Mouse (Mus musculus) limb, embryonic 12.5 days (tissue): ENCODE measurements around the gene Serpina3i. TPM values are rescaled to one million over a fixed set of nuclear protein-coding genes. Genes with fewer than 3 reads are reported as not detected.

Source experiments
- ATAC-seq: fragments of 200-750 bp; cut with Nextera tagmentation; 2 replicates; pipeline ENCODE4 v1.8.0; 2017; ENCODE audit warnings: low read depth, moderate TSS enrichment; ENCODE audit not compliant: insufficient number of reproducible peaks, insufficient read depth, low FRiP score, low TSS enrichment
- H3K27ac ChIP-seq: fragments of 300-500 bp; sonication (generic); 2 replicates; pipeline ENCODE4 v1.5.1; 2016; ENCODE audit warnings: mild to moderate bottlenecking, moderate library complexity
- H3K27me3 ChIP-seq: fragments of 300-500 bp; sonication (generic); 2 replicates; pipeline ENCODE4 v1.6.1; 2016; ENCODE audit warnings: mild to moderate bottlenecking, moderate library complexity
- H3K36me3 ChIP-seq: fragments of 300-500 bp; sonication (generic); 2 replicates; pipeline ENCODE4 v1.6.1; 2016; ENCODE audit warnings: mild to moderate bottlenecking, moderate library complexity
- H3K4me1 ChIP-seq: fragments of 300-500 bp; sonication (generic); replicated peaks from 2 replicates; pipeline ENCODE4 v1.6.1; 2016
- H3K4me2 ChIP-seq: fragments of 300-500 bp; sonication (generic); 2 replicates; pipeline ENCODE4 v1.6.1; 2016; ENCODE audit warnings: mild to moderate bottlenecking, moderate library complexity
- H3K4me3 ChIP-seq: fragments of 300-500 bp; sonication (generic); replicated peaks from 2 replicates; pipeline ENCODE4 v1.5.1; 2016; ENCODE audit warnings: mild to moderate bottlenecking
- H3K9ac ChIP-seq: fragments of 300-500 bp; sonication (generic); replicated peaks from 2 replicates; pipeline ENCODE4 v1.6.1; 2016; ENCODE audit warnings: mild to moderate bottlenecking, moderate library complexity
- H3K9me3 ChIP-seq: fragments of 300-500 bp; sonication (generic); 2 replicates; pipeline ENCODE4 v1.6.1; 2016; ENCODE audit warnings: mild to moderate bottlenecking, moderate library complexity
- whole genome bisulfite sequencing: fragments of 180-500 bp; shearing (Covaris S2); methylation state at CpG from one replicate; pipeline ENCODE4 v1.1.7; 2016; 5-methylcytosine and 5-hydroxymethylcytosine counted together
- polyA plus RNA-seq: library from polyadenylated mRNA; unstranded; fragments of >200 nt; fragmentation: Nextera tagmentation; extraction: Ambion mirVana; gene quantifications from 2 replicates; pipeline ENCODE4 v1.2.1, GENCODE M21; 2016

Serpina3i gene
- polyA plus RNA-seq, 1 experiment from 2014 or later: 0.21 TPM

- 77% methylated on average over 1 of the region's 1 CpGs for WGBS
- H3K4me1 ChIP-seq: no peaks in the 10 kb centered on the region
- H3K4me2 ChIP-seq: no peak overlapping the region
- no peaks in the 10 kb centered on the region for H3K9me3 ChIP-seq
- H3K4me3 ChIP-seq: no peak overlapping the region
- no peaks in the 10 kb centered on the region for H3K36me3 ChIP-seq
- H3K27me3 ChIP-seq: no peaks in the 10 kb centered on the region
- no peak overlapping the region for H3K9ac ChIP-seq
- ATAC-seq: no peak
- no peak overlapping the region for H3K27ac ChIP-seq
Measured at GRCm38 (mm10) chr12:104245092-104245491, 17.8 kb upstream of the Serpina3i start.

DNA sequence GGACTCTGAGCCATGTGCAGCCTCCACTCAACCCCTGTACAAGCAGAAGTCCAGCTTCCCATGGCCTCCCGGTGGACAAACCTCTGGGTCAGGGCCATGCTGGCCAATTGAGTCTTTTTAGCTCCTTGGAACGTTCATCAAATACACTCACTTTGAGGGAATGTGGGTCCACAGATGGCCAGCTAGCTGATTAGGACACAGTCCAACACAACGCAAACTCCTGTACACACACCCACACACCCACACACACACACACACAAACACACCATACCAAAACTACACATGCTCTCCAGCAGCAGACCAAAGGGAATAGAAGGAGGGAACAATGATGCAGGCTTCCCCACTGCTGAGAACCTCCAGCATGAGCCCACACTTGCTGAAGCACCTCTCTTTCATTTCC is 17.3 kb upstream of the Serpina3i start:
- Histone ChIP-seq H3K4me2 (no peak overlapping the region), H3K9me3 (no peaks in the 10 kb centered on the region), H3K27me3 (no peaks in the 10 kb centered on the region), H3K36me3 (no peaks in the 10 kb centered on the region), H3K4me1 (no peaks in the 10 kb centered on the region), H3K27ac (no peak overlapping the region), H3K9ac (no peak overlapping the region), H3K4me3 (no peak overlapping the region)
- 77% methylated on average over 3 of the region's 3 CpGs for WGBS
- no peak for ATAC-seq

DNA sequence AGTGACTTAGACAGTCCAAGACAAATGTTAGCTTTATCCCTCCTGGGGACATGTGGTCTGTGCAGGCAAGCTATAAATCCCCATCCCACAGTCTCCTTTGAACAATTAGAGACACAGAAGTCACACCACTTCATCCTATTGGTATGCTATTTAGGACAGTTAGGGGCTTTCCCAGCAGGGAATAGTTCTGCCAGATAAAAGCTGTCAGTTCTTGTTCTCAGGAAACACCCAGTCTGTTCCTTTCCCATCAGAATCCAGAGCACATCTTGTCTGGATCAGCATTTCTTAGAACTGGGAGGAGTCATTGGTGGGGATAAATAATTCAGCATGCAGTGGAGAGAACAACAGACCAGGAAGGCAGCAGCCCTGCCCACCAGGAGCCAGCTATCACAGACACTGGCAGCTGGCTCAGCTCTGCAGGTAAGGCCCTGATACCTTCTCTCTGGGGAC is 15.3 kb upstream of the Serpina3i start:
- Histone ChIP-seq H3K9ac (no peak overlapping the region), H3K4me2 (no peak overlapping the region), H3K36me3 (no peaks in the 10 kb centered on the region), H3K4me3 (no peak overlapping the region), H3K27me3 (no peaks in the 10 kb centered on the region), H3K4me1 (no peaks in the 10 kb centered on the region), H3K27ac (no peak overlapping the region), H3K9me3 (no peaks in the 10 kb centered on the region)
- peak; percentile 56; the same call in 1 of the 2 replicates for ATAC-seq

- ATAC-seq: no peak
- no peaks in the 10 kb centered on the region for H3K4me1 ChIP-seq
- H3K9me3 ChIP-seq: no peaks in the 10 kb centered on the region
- no peaks in the 10 kb centered on the region for H3K27me3 ChIP-seq
- H3K9ac ChIP-seq: no peak overlapping the region
- H3K27ac ChIP-seq: no peak overlapping the region
- WGBS: 68% methylated on average over 3 of the region's 3 CpGs
- H3K4me3 ChIP-seq: no peak overlapping the region
- H3K4me2 ChIP-seq: no peak overlapping the region
- H3K36me3 ChIP-seq: no peaks in the 10 kb centered on the region
Measured at GRCm38 (mm10) chr12:104248231-104248630, 14.7 kb upstream of the Serpina3i start.

GRCm38 (mm10) chr12:104261041-104261440 is 1.9 kb upstream of the Serpina3i start:
- whole genome bisulfite sequencing: 32% methylated on average over 3 of the region's 3 CpGs
- Histone ChIP-seq H3K27ac (no peak overlapping the region), H3K27me3 (no peaks in the 10 kb centered on the region), H3K4me1 (peaks cover 8% of the 10 kb centered on the region; the same call in 1 of the 2 replicates), H3K4me2 (no peak overlapping the region), H3K36me3 (no peaks in the 10 kb centered on the region), H3K4me3 (no peak overlapping the region), H3K9ac (no peak overlapping the region), H3K9me3 (no peaks in the 10 kb centered on the region)
- no peak for ATAC-seq

DNA sequence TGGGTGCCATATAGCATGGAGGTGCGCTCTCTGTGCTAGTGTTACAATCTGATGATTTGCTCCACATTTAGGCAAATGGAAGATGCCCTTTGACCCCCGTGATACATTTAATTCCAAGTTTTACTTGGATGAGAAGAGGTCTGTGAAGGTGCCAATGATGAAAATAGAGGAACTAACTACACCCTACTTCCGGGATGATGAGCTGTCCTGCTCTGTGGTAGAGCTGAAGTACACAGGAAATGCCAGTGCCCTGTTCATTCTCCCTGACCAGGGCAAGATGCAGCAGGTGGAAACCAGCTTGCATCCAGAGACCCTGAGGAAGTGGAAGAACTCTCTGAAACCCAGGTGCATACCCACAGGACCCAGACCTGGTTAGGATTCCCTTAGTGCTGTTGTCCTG is 3.5 kb downstream of the Serpina3i start:
- ATAC-seq: no peak
- no peak overlapping the region for H3K27ac ChIP-seq

GRCm38 (mm10) chr12:104278216-104279055 is 15.5 kb downstream of the Serpina3i start:
- ATAC-seq: 0 out of 2 replicates have a peak, but pooled peaks have one; percentile 4
- Histone ChIP-seq H3K27ac (0 out of 2 replicates have a peak overlapping the region, but pooled peaks have one; percentile 7), H3K9ac (no peak overlapping the region), H3K4me2 (no peak overlapping the region), H3K4me3 (no peak overlapping the region), H3K27me3 (no peaks in the 10 kb centered on the region), H3K9me3 (no peaks in the 10 kb centered on the region), H3K4me1 (peaks cover 15% of the 10 kb centered on the region), H3K36me3 (no peaks in the 10 kb centered on the region)
- WGBS: 77% methylated on average over 18 of the region's 18 CpGs

More for the DNA sequence above, 3.5 kb downstream of the Serpina3i start:
- Histone ChIP-seq H3K9ac (no peak overlapping the region), H3K27me3 (no peaks in the 10 kb centered on the region), H3K4me2 (no peak overlapping the region), H3K4me3 (no peak overlapping the region), H3K4me1 (peaks cover 8% of the 10 kb centered on the region; the same call in 1 of the 2 replicates), H3K9me3 (no peaks in the 10 kb centered on the region), H3K36me3 (no peaks in the 10 kb centered on the region)
- WGBS: 73% methylated on average over 3 of the region's 3 CpGs

- H3K4me1 ChIP-seq: peaks cover 15% of the 10 kb centered on the region
- H3K36me3 ChIP-seq: no peaks in the 10 kb centered on the region
- no peak overlapping the region for H3K4me3 ChIP-seq
- H3K9ac ChIP-seq: no peak overlapping the region
- no peaks in the 10 kb centered on the region for H3K9me3 ChIP-seq
- no peak overlapping the region for H3K4me2 ChIP-seq
- peak; percentile 56; the same call in 1 of the 2 replicates for ATAC-seq
- H3K27me3 ChIP-seq: no peaks in the 10 kb centered on the region
- H3K27ac ChIP-seq: 0 out of 2 replicates have a peak overlapping the region, but pooled peaks have one; percentile 7
- WGBS: 1% methylated on average over 3 of the region's 3 CpGs
Measured at GRCm38 (mm10) chr12:104279056-104279435, 16.1 kb downstream of the Serpina3i start.

DNA sequence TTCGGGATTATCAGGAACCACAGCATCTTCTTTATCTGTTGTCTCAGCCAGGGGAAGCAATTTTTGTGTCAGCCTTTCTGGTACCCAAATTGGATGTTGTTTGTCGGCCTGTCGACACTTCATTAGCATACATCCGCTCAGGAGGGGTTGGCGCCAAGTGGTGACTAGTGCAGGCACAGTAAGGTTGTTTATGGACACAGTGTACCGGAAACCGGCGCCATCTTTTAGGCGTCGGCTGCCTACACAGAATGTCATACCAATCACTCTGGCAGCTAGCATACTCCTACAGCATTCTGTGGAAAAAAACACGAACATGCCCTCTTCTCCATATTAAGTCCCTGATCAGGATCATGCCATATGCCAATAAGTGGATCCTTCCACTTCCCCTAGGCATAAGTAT is 20.5 kb downstream of the Serpina3i start:
- Histone ChIP-seq H3K9ac (no peak overlapping the region), H3K27ac (no peak overlapping the region), H3K27me3 (no peaks in the 10 kb centered on the region), H3K36me3 (no peaks in the 10 kb centered on the region), H3K4me2 (no peak overlapping the region), H3K9me3 (no peaks in the 10 kb centered on the region), H3K4me3 (no peak overlapping the region), H3K4me1 (peaks cover 10% of the 10 kb centered on the region)
- ATAC-seq: no peak
- 89% methylated on average over 11 of the region's 11 CpGs for WGBS

GRCm38 (mm10) chr12:104288336-104288735 is 25.4 kb downstream of the Serpina3i start:
- Histone ChIP-seq H3K4me1 (no peaks in the 10 kb centered on the region), H3K27ac (no peak overlapping the region), H3K4me3 (no peak overlapping the region), H3K9ac (no peak overlapping the region), H3K9me3 (no peaks in the 10 kb centered on the region), H3K36me3 (no peaks in the 10 kb centered on the region), H3K27me3 (no peaks in the 10 kb centered on the region), H3K4me2 (no peak overlapping the region)
- no peak for ATAC-seq

DNA sequence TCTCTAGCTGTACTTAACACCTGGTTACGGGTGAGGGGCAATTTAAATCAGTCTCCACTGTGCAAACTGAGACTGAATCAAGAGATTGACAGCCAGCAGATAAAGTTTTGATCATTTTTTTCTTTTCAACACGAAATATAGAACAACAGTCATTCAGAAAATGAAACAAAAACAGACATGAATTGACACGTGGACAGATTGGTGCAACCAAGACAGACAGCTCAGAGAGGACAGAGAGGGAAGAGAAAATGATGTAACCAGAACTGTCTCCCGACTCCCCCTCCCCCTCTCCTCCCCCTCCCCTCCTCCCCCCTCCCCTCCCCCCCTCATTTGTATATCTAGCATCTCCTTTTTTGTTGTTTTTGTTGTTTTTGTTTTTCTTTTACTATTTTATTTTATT is 26.9 kb downstream of the Serpina3i start:
- Histone ChIP-seq H3K4me3 (no peak overlapping the region), H3K27ac (no peak overlapping the region), H3K36me3 (no peaks in the 10 kb centered on the region), H3K4me1 (no peaks in the 10 kb centered on the region), H3K9ac (no peak overlapping the region), H3K9me3 (no peaks in the 10 kb centered on the region), H3K4me2 (no peak overlapping the region), H3K27me3 (no peaks in the 10 kb centered on the region)
- 59% methylated on average over 3 of the region's 4 CpGs for WGBS
- no peak for ATAC-seq

DNA sequence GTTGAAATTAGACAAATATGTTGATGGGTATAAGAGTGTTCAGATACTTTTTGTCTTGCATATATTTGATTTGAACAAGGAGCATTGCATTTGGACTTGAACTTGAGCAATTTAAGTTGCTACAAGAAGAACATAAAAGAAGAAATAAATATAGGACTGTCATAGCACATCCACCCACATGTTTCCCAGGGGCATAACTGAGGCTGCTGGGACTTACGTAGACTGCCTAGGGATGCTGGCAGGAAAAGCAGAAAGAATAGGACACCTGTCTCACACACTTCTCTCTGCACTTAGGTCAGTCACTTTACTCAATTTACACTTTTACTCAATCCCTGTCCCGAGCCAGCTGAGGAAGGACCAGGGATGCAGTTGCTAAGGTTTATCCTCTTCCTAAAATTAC is 31.0 kb downstream of the Serpina3i start:
- Histone ChIP-seq H3K27ac (no peak overlapping the region), H3K4me1 (no peaks in the 10 kb centered on the region), H3K27me3 (no peaks in the 10 kb centered on the region), H3K4me3 (no peak overlapping the region), H3K4me2 (no peak overlapping the region), H3K9me3 (no peaks in the 10 kb centered on the region), H3K9ac (no peak overlapping the region), H3K36me3 (no peaks in the 10 kb centered on the region)
- ATAC-seq: no peak
- 76% methylated on average over 2 of the region's 2 CpGs for WGBS
